Mouse (Mus musculus) small intestine, adult 2 months (tissue): ENCODE measurements around the gene Golim4.

Source experiments
- CTCF ChIP-seq: fragments of 200-500 bp; IDR thresholded peaks from 2 replicates; pipeline ENCODE4 v1.5.1; 2012; ENCODE audit warnings: low read depth, mild to moderate bottlenecking, control low read depth, inconsistent platforms, low read length, moderate library complexity, mixed read lengths; ENCODE audit not compliant: insufficient replicate concordance, insufficient read length; ENCODE audit errors: extremely low read depth
- POLR2A ChIP-seq: fragments of 200-500 bp; IDR thresholded peaks from 2 replicates; pipeline ENCODE4 v1.6.1; 2012; ENCODE audit warnings: low read depth, mild to moderate bottlenecking, control low read depth, inconsistent platforms, low read length, moderate library complexity

- TF ChIP-seq POLR2A (no peak), CTCF (no peak)
These were observed 4.3 kb downstream of the Golim4 start for GRCm38 (mm10) chr3:75952328-75953060.
